Mouse (Mus musculus): ENCODE measurements around the gene Ddx4.

- TF ChIP-seq ZC3H11A (IDR thresholded peaks at IDR 0.05; ENCODE audit: borderline replicate concordance, low read depth, low read length) (no peak), ZNF384 (IDR thresholded peaks at IDR 0.05; ENCODE audit: low read depth, low read length) (no peak), MAFK (IDR thresholded peaks at IDR 0.05; ENCODE audit: insufficient read depth, low read depth, low read length) (no peak), CHD2 (IDR thresholded peaks at IDR 0.05; ENCODE audit: low read depth, low read length) (no peak)
These were observed 14.3 kb upstream of the Ddx4 start for GRCm38 (mm10) chr13:112666433-112667024.

Data from ES-E14 (cell line).